Mouse (Mus musculus): ENCODE data around the gene Tulp3. TPM values are rescaled to one million over a fixed set of nuclear protein-coding genes. Genes with fewer than 3 reads are reported as not detected.

Gene Tulp3
- total RNA-seq, 2 experiments from 2014 or later: 39.8 to 41.9 TPM

GRCm38 (mm10) chr6:128298246-128298645 is 57.4 kb downstream of the Tulp3 start:
- no peak for DNase-seq (ENCODE audit: low spot score in 2 of 2)

- DNase-seq (ENCODE audit: low spot score in 2 of 2): no peak
Observed at GRCm38 (mm10) chr6:128296750-128297393, 58.8 kb downstream of the Tulp3 start.

GRCm38 (mm10) chr6:128295876-128296749 is 59.5 kb downstream of the Tulp3 start:
- DNase-seq (ENCODE audit: low spot score in 2 of 2): no peak

GRCm38 (mm10) chr6:128291284-128291683 is 64.4 kb downstream of the Tulp3 start:
- DNase-seq (ENCODE audit: low spot score in 2 of 2): no peak

- no peak for DNase-seq (ENCODE audit: low spot score in 2 of 2)
Observed at GRCm38 (mm10) chr6:128288681-128289080, 67.0 kb downstream of the Tulp3 start.

GRCm38 (mm10) chr6:128285792-128286430 is 69.7 kb downstream of the Tulp3 start:
- peak; percentile 27 to 44 for DNase-seq (ENCODE audit: low spot score in 2 of 2)

- DNase-seq (ENCODE audit: low spot score in 2 of 2): no peak
Observed at GRCm38 (mm10) chr6:128282126-128282525, 73.5 kb downstream of the Tulp3 start.

- DNase-seq (ENCODE audit: low spot score in 2 of 2): no peak
Observed at GRCm38 (mm10) chr6:128280472-128281145, 75.0 kb downstream of the Tulp3 start.

- DNase-seq (ENCODE audit: low spot score in 2 of 2): no peak
Observed at GRCm38 (mm10) chr6:128279608-128280007, 76.0 kb downstream of the Tulp3 start.

- no peak for DNase-seq (ENCODE audit: low spot score in 2 of 2)
Observed at GRCm38 (mm10) chr6:128279099-128279498, 76.6 kb downstream of the Tulp3 start.

GRCm38 (mm10) chr6:128277132-128278085 is 78.2 kb downstream of the Tulp3 start:
- DNase-seq (ENCODE audit: low spot score in 2 of 2): no peak

- DNase-seq (ENCODE audit: low spot score in 2 of 2): no peak
Observed at GRCm38 (mm10) chr6:128276349-128276748, 79.3 kb downstream of the Tulp3 start.

GRCm38 (mm10) chr6:128275506-128276064 is 80.1 kb downstream of the Tulp3 start:
- DNase-seq (ENCODE audit: low spot score in 2 of 2): no peak

GRCm38 (mm10) chr6:128273507-128273906 is 82.1 kb downstream of the Tulp3 start:
- DNase-seq (ENCODE audit: low spot score in 2 of 2): no peak

GRCm38 (mm10) chr6:128272754-128273153 is 82.9 kb downstream of the Tulp3 start:
- DNase-seq (ENCODE audit: low spot score in 2 of 2): no peak

Other genes starting within 250 kb of the Tulp3 start
- gene Tspan9, start 212.3 kb downstream of the Tulp3 start, total RNA-seq (2021): 10 to 100 TPM; 80.4 to 83.3 TPM
- gene Tead4, start 55.0 kb downstream of the Tulp3 start, total RNA-seq (2021): 1 to 10 TPM; 3.3 to 4.1 TPM
- 10 to 100 TPM; 35.0 to 36.9 TPM for gene Rhno1, start 7.1 kb upstream of the Tulp3 start, total RNA-seq (2021)
- 10 to 100 TPM; 28.7 to 32.9 TPM for gene Foxm1, start 7.1 kb upstream of the Tulp3 start, total RNA-seq (2021)
- gene Tex52, start 19.6 kb upstream of the Tulp3 start, total RNA-seq (2021): not detected
- gene Gm44596, start 19.7 kb upstream of the Tulp3 start, total RNA-seq (2021): not detected
- gene Nrip2, start 43.4 kb upstream of the Tulp3 start, total RNA-seq (2021): 1 to 10 TPM; 4.1 to 6.2 TPM
- gene Itfg2, start 69.1 kb upstream of the Tulp3 start, total RNA-seq (2021): 10 to 100 TPM; 30.8 to 43.9 TPM
- gene Fkbp4, start 82.8 kb upstream of the Tulp3 start, total RNA-seq (2021): 100 to 1,000 TPM; 190 to 194 TPM
- gene Pzp, start 170.9 kb upstream of the Tulp3 start, total RNA-seq (2021): 100 to 1,000 TPM in 1 of 2 experiments, 10 to 100 TPM in 1; 15.0 to 306 TPM
- gene A2ml1, start 225.8 kb upstream of the Tulp3 start, total RNA-seq (2021): 1 to 10 TPM in 1 of 2 experiments, not detected in 1; 1.1 TPM

All from adrenal gland, postnatal 4 days (tissue).